Mouse (Mus musculus): Measurements from ENCODE around the gene Arnt2. TPM values are rescaled to one million over a fixed set of nuclear protein-coding genes. Genes with fewer than 3 reads are reported as not detected.
A peak's percentile ranks its signal among the peaks of the same experiment; 100 is the strongest.

Gene Arnt2
- total and polyA plus RNA-seq, 2 experiments from 2014 or later, result 62.9 to 165 TPM

DNA sequence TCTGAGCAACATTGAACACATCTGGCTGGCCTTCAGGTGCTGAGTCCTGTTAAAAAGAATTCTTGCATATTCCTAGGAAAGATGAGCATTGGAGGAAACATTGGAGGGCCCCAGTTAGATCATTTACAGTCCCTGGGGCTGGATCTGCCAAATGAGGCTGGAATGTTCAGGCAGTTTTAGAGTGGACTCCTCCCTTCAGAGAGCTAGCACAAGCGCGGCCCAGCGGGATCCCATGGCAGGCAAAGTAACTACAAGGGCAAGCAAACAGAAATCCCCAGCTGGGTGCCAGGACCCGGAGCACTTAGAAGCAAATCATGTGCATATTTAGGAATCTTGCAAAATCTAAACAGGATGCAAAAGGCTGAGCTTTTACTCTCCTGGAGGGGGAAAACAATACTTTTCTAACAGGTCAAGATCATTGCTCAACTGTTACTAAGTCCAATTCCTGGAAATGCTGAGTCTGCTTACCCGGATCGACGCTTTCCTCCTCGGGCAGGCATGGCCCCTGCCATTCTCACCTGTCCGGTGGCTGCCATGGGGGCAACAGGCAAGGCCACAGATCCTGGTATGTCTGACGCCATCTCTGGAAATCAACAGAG lies 48.8 kb downstream of the Arnt2 start:
- no peaks in the 10 kb centered on the region for H3K4me1 ChIP-seq (ENCODE audit: insufficient read depth, low read length)
- no peak overlapping the region for H3K27ac ChIP-seq (ENCODE audit: low read depth, low read length)
- ATAC-seq (ENCODE audit: low FRiP score), result no peak
- no peaks in the 10 kb centered on the region for H3K27me3 ChIP-seq (ENCODE audit: insufficient read depth, low read length)
- 69% methylated on average over 10 of the region's 10 CpGs for WGBS
- DNase-seq (ENCODE audit: low spot score), result peak; percentile 33
- no peak overlapping the region for H3K9ac ChIP-seq (replicated peaks; ENCODE audit: low read length, poor library complexity, severe bottlenecking)
- peaks cover 12% of the 10 kb centered on the region for H3K36me3 ChIP-seq (ENCODE audit: insufficient read depth, low read length)
- TF ChIP-seq CTCF (IDR thresholded peaks at IDR 0.05), result no peak
- no peak overlapping the region for H3K4me2 ChIP-seq (ENCODE audit: low read depth, low read length, poor library complexity, severe bottlenecking)
- H3K9me3 ChIP-seq (ENCODE audit: low read length), result no peaks in the 10 kb centered on the region
- no peak overlapping the region for H3K4me3 ChIP-seq (ENCODE audit: low read depth, low read length)

DNA sequence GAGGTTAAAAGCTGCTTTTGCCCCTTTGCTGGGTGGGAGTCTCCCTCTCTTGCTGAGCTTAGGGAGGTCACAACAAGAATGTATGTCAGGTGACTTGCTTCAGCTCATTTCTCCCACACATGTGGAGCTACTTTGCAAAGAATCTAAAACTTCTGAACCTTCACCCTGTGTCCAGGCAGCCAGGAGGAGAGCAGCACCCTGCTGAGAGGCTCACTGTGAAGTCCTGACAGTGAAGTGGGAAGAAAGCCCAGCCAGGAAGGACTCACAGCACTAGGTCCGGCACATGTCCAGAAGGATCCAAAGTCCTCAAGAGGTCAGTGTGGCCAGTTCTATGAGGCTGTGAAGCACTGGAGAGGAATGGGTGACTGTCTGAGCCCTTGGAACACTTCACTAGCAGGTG lies 51.5 kb downstream of the Arnt2 start:
- Histone ChIP-seq H3K4me2 (ENCODE audit: low read depth, low read length, poor library complexity, severe bottlenecking) (no peak overlapping the region), H3K4me1 (ENCODE audit: insufficient read depth, low read length) (no peaks in the 10 kb centered on the region; the same call in 1 of the 2 replicates), H3K9me3 (ENCODE audit: low read length) (no peaks in the 10 kb centered on the region), H3K36me3 (ENCODE audit: insufficient read depth, low read length) (peaks cover 12% of the 10 kb centered on the region), H3K27ac (ENCODE audit: low read depth, low read length) (no peak overlapping the region), H3K27me3 (ENCODE audit: insufficient read depth, low read length) (no peaks in the 10 kb centered on the region), H3K4me3 (ENCODE audit: low read depth, low read length) (no peak overlapping the region), H3K9ac (replicated peaks; ENCODE audit: low read length, poor library complexity, severe bottlenecking) (no peak overlapping the region)
- DNase-seq (ENCODE audit: low spot score) (no peak), ATAC-seq (ENCODE audit: low FRiP score) (no peak)
- 63% methylated on average over 1 of the region's 1 CpGs for WGBS
- TF ChIP-seq CTCF (IDR thresholded peaks at IDR 0.05), result no peak

DNA sequence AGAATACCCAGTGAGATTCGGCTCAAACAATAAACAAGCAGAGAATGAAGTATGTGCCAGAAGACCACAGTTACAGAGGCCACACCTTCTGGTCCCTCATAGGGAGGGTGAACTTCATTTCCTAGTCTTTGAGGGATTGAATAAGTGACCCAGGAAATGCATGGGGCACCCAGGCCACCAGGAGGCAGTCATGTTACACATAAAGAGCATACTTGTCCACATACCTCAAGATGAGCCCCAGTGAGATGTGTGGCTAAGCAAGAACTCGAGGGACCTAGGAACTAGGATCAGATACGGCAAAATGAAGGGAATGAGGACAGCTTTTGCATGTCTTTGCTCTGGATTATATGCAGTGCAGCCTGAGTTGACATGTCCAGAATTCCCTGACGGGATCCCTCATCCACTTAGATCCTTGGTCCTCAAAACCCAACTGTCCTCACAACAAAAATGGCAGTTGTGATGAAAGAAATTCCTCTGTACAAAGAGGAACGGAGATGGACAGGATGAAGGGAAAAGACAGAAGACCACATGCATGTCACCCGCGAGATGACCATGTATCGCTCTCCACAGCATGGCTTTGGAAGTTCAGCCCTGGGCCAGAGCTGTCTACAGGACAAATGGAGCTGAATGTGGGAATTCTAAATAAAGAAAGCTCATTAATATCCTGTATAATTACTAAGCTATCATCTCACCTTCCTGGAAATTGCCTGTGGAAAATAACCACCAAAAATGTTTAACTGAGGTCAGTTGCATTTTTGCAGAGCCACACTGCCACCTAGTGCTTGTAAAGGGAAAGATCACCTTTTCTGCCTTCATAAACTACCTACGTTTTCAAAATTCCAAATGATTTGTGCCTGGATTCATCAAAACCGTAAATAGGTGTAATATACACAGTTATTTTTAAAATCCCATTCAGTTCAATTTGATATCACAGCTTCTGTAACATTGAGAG lies 54.1 kb downstream of the Arnt2 start:
- peak; percentile 55; the same call in 1 of the 2 replicates for ATAC-seq (ENCODE audit: low FRiP score)

DNA sequence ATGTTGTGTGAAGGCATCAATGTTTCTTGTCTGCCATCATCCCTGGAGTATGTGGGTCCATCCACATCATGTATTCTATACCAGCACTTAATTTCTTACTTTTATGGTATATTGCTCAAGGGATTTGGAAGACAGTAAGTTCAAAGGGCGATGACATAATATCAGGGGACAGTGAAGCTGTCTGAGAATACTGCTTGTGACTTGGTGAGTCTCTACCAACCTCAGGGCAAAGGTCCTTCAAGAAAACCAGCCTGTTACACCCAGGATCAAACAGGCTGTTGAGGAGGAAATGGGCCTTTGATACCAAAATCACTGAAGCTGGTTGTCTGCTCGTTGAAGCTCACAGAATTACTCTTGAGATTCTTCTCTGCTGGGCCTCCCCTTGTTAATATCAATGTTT lies 55.1 kb downstream of the Arnt2 start:
- Histone ChIP-seq H3K9ac (replicated peaks; ENCODE audit: low read length, poor library complexity, severe bottlenecking) (peak overlapping the region; percentile 24; the same call in 1 of the 2 replicates), H3K4me2 (ENCODE audit: low read depth, low read length, poor library complexity, severe bottlenecking) (no peak overlapping the region), H3K36me3 (ENCODE audit: insufficient read depth, low read length) (peaks cover 13% of the 10 kb centered on the region), H3K4me1 (ENCODE audit: insufficient read depth, low read length) (peaks cover 4% of the 10 kb centered on the region), H3K27me3 (ENCODE audit: insufficient read depth, low read length) (no peaks in the 10 kb centered on the region), H3K4me3 (ENCODE audit: low read depth, low read length) (no peak overlapping the region), H3K9me3 (ENCODE audit: low read length) (no peaks in the 10 kb centered on the region), H3K27ac (ENCODE audit: low read depth, low read length) (no peak overlapping the region)
- DNase-seq (ENCODE audit: low spot score) (no peak), ATAC-seq (ENCODE audit: low FRiP score) (no peak)
- 90% methylated on average over 2 of the region's 2 CpGs for WGBS
- no peak for TF ChIP-seq CTCF (IDR thresholded peaks at IDR 0.05)

More for the DNA sequence above, 54.1 kb downstream of the Arnt2 start:
- Histone ChIP-seq H3K27ac (ENCODE audit: low read depth, low read length) (no peak overlapping the region; the same call in 1 of the 2 replicates), H3K4me1 (ENCODE audit: insufficient read depth, low read length) (peaks cover under 1% of the 10 kb centered on the region), H3K9me3 (ENCODE audit: low read length) (no peaks in the 10 kb centered on the region), H3K4me2 (ENCODE audit: low read depth, low read length, poor library complexity, severe bottlenecking) (no peak overlapping the region), H3K27me3 (ENCODE audit: insufficient read depth, low read length) (no peaks in the 10 kb centered on the region), H3K9ac (replicated peaks; ENCODE audit: low read length, poor library complexity, severe bottlenecking) (peak overlapping the region; percentile 24; the same call in 1 of the 2 replicates), H3K36me3 (ENCODE audit: insufficient read depth, low read length) (peaks cover 18% of the 10 kb centered on the region), H3K4me3 (ENCODE audit: low read depth, low read length) (no peak overlapping the region)
- DNase-seq (ENCODE audit: low spot score), result peak; percentile 73
- TF ChIP-seq CTCF (IDR thresholded peaks at IDR 0.05), result peak; percentile 91
- WGBS, result 64% methylated on average over 10 of the region's 10 CpGs

DNA sequence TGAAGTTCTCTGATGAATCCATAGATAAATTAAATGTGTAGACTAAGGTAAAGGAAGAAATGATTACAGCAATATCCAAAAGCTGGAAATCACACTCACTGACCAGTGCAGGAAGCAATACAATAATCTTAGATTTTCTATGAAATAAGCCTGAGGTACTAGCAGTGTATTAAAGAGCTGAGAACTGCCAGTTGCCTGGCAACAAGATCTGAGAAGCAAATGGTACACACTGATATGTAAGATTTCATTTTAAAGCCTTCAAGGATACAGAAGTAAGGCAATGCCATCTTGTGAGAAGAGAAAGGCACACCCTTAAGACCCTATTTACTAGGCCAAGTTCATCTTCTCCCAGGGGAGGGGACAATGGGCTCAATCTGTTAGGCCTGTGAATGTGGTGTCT lies 59.4 kb downstream of the Arnt2 start:
- H3K36me3 ChIP-seq (ENCODE audit: insufficient read depth, low read length), result peaks cover 23% of the 10 kb centered on the region

More for the DNA sequence above, 59.4 kb downstream of the Arnt2 start:
- Histone ChIP-seq H3K9me3 (ENCODE audit: low read length) (no peaks in the 10 kb centered on the region), H3K27ac (ENCODE audit: low read depth, low read length) (peak overlapping the region; percentile 78), H3K27me3 (ENCODE audit: insufficient read depth, low read length) (no peaks in the 10 kb centered on the region), H3K4me3 (ENCODE audit: low read depth, low read length) (no peak overlapping the region), H3K4me1 (ENCODE audit: insufficient read depth, low read length) (peaks cover 4% of the 10 kb centered on the region; the same call in 1 of the 2 replicates), H3K9ac (replicated peaks; ENCODE audit: low read length, poor library complexity, severe bottlenecking) (no peak overlapping the region), H3K4me2 (ENCODE audit: low read depth, low read length, poor library complexity, severe bottlenecking) (no peak overlapping the region)
- ATAC-seq (ENCODE audit: low FRiP score), result peak; percentile 53
- DNase-seq (ENCODE audit: low spot score), result no peak
- TF ChIP-seq CTCF (IDR thresholded peaks at IDR 0.05), result 0 out of 2 replicates have a peak, but pooled peaks have one; percentile 10

All from midbrain, postnatal 0 days (tissue).